Mouse (Mus musculus) CH12.LX (cell line): ENCODE data around the gene Slc36a3.

ENCODE experiments used
- CTCF ChIP-seq, 2 experiments: IDR thresholded peaks in 1 of 2; conservative IDR thresholded peaks in 1 of 2; 2 replicates each; pipeline ENCODE4 v1.5.1; 2011 to 2012; ENCODE audit warnings: low read depth in 2 of 2, low read length in 2 of 2, improper control_type of control experiment in 1 of 2, inconsistent platforms in 1 of 2, mild to moderate bottlenecking in 1 of 2, moderate library complexity in 1 of 2
- EP300 ChIP-seq: IDR thresholded peaks from 2 replicates; pipeline ENCODE4 v1.6.1; 2011; ENCODE audit warnings: low read length, improper control_type of control experiment
- IRF4 ChIP-seq: IDR thresholded peaks from 2 replicates; pipeline ENCODE4 v1.6.1; 2014; ENCODE audit warnings: low read depth, mild to moderate bottlenecking, inconsistent platforms, low read length, improper control_type of control experiment
- MXI1 ChIP-seq: IDR thresholded peaks from 2 replicates; pipeline ENCODE4 v1.6.1; 2011; ENCODE audit warnings: mild to moderate bottlenecking, low read depth, low read length, improper control_type of control experiment
- MYC ChIP-seq: IDR thresholded peaks from 2 replicates; pipeline ENCODE4 v1.6.1; 2011; ENCODE audit warnings: low read depth, mild to moderate bottlenecking, improper control_type of control experiment, low read length
- NRF1 ChIP-seq: IDR thresholded peaks from 2 replicates; pipeline ENCODE4 v1.6.1; 2014; ENCODE audit warnings: low read depth, mild to moderate bottlenecking, inconsistent platforms, low read length, improper control_type of control experiment, moderate library complexity
- POLR2A ChIP-seq: IDR thresholded peaks from 2 replicates; pipeline ENCODE4 v1.6.1; 2011; ENCODE audit warnings: low read depth, mild to moderate bottlenecking, improper control_type of control experiment, low read length
- RAD21 ChIP-seq: IDR thresholded peaks from 2 replicates; pipeline ENCODE4 v1.6.1; 2011; ENCODE audit warnings: low read depth, mild to moderate bottlenecking, low read length, improper control_type of control experiment, moderate library complexity
- SMC3 ChIP-seq: IDR thresholded peaks from 2 replicates; pipeline ENCODE4 v1.6.1; 2011; ENCODE audit warnings: low read depth, low read length, improper control_type of control experiment
- USF1 ChIP-seq: IDR thresholded peaks from 2 replicates; pipeline ENCODE4 v1.6.1; 2014; ENCODE audit warnings: low read depth, mild to moderate bottlenecking, inconsistent platforms, low read length, improper control_type of control experiment
- ZMIZ1 ChIP-seq: IDR thresholded peaks from 2 replicates; pipeline ENCODE4 v1.6.1; 2012; ENCODE audit warnings: low read depth, mild to moderate bottlenecking, inconsistent platforms, low read length, improper control_type of control experiment
- ZNF384 ChIP-seq: IDR thresholded peaks from 2 replicates; pipeline ENCODE4 v1.6.1; 2012; ENCODE audit warnings: low read depth, low read length, improper control_type of control experiment, inconsistent platforms

- TF ChIP-seq CTCF (conservative IDR thresholded peaks at IDR 0.05 in 1 of 2, IDR thresholded peaks at IDR 0.05 in 1 of 2; ENCODE audit: low read depth in 2 of 2, low read length in 2 of 2) (no peak), IRF4 (no peak), ZMIZ1 (no peak), POLR2A (no peak), EP300 (no peak), NRF1 (no peak), SMC3 (no peak), MXI1 (no peak), RAD21 (no peak), MYC (no peak), USF1 (no peak), ZNF384 (no peak)
Observed at GRCm38 (mm10) chr11:55183124-55183523, 31.6 kb upstream of the Slc36a3 start.
